Mouse (Mus musculus) cerebellum, adult 18-20 months (tissue): ENCODE data around the gene Adora3.

Source experiments
- DNase-seq, 2 experiments: peaks; one replicate each; pipeline ENCODE4 v3.0.0; 2021

Adora3 gene

DNA sequence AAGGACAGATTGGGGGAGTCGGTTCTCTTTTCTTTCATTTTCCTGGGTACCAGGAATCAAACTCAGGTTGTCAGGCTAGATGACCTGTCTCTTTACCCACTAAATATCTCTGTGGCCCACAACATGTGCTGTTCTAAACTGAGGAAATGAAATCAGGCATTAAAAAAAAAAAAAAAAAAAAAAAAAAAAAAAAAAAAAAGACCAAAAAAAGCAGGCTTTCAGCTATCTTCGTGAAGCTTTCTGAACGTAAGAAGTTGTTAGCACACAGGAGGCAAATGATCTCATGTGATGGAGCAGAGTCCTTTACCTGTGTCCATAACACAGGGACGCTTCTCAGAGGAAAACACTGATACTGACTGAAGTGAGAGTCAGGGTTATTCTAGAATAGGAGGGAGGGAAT, 65.5 kb downstream of the Adora3 start:
- DNase-seq: no peak

DNA sequence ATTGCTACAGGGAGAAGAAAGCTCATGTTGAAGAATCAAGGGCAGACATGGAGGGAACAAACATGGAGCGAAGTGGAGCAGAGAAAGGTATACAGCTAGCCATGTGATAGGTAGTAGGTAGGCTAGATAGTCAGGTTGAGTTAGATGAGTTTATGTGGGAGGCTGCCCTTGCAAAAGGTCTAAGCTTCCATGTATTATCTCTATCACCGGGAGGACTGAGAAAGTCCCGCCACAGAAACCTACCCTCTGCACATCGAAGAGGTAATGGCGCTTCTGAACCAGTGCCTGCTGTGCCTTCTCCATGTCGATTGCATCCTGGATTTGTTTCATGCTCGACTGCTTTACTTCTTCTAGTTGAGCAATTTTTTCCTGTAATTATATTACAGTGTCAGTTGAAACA, 80.7 kb downstream of the Adora3 start:
- DNase-seq: no peak

DNA sequence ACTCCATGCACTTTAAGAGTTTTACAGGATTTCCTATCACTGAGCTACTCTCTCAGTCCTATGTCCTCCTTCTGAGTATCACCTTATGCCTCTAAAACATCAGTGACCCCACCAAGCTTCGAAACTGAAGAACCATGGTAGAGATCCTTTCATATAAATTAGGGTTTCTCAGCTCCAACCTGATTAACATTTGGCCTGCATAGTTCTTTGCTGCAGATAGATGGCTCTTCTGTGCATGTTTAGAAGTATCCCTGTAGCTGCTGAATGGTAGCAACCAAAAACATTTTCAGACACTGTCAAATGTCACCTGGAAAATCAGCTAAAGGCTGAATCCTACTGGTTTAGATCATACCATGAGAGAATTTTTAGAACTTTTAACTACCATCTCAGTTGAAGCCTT, 86.6 kb downstream of the Adora3 start:
- no peak for DNase-seq

DNA sequence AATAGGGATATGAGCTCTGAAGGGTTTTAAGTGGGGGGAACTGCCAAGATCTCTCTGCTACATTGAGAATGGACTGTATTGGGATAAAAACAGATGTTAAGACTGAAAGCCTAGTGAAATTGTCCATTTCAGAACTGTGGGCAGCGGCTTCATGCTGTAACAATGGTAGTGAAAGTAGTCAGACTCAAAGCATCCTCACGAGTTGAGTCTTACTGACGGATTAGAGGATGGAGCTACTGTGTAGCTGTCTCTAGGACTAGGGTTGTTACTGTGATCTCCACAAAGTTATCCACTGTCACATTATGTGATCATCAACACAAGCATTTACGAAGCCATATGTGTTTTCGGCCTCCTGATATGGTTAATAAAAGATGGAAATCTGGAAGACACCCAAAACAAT, 87.5 kb downstream of the Adora3 start:
- DNase-seq: no peak
